ENCODE assay signal across 9 mouse cellular contexts in the genomic region with DNA sequence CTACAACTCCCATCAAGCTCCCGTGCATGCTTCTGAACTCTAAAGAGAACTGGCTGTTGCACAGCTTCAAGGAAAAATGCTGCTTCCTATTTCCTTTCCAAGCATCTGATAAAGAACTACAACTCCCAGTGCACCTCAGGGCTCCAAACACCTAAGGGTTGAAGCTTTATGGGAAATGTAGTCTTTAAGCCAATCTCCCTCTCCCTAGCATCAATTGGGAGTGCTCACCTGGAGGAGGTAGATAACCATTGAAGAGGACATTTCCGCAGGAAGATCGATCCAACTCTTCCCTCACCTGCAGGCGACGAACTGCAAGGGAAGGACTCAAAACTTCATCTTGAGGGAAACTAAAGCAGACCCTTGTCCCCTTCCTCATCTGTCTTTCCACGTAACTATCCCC. TPM values are rescaled to one million over a fixed set of nuclear protein-coding genes. Genes with fewer than 3 reads are reported as not detected.
A peak's percentile ranks its signal among the peaks of the same experiment; 100 is the strongest.
DNase-seq lines count a peak whose midpoint lies in the region; ATAC-seq and TF ChIP-seq lines count a peak whose summit lies in the region.
"Had no signal": no experiment of that assay in that cellular context is flagged by ENCODE, and none has a peak within 500 bp of the region (broad histone marks: within the 10 kb centered on the region; RNA-seq: fewer than 3 reads in every experiment).

No protein-coding gene starts in this region.

- ATAC-seq in lung, embryonic 14.5 days (ENCODE audit: insufficient read depth): no peak
- no peak for ATAC-seq in forebrain, embryonic 12.5 days (ENCODE audit: low FRiP score)
- ATAC-seq in midbrain, embryonic 14.5 days (ENCODE audit: low FRiP score, low TSS enrichment): no peak

- TF ChIP-seq POLR2A in kidney, adult 2 months (IDR thresholded peaks at IDR 0.05; ENCODE audit: low read depth, low read length): no peak

- peaks cover 13% of the 10 kb centered on the region for H3K4me1 ChIP-seq in lung, embryonic 14.5 days (ENCODE audit: insufficient read depth)
- peaks cover 28% of the 10 kb centered on the region for H3K4me1 ChIP-seq in forebrain, embryonic 12.5 days
- H3K4me1 ChIP-seq in kidney, adult 2 months (ENCODE audit: control insufficient read depth, insufficient read depth, low read length): no peaks in the 10 kb centered on the region; the same call in 1 of the 2 replicates
- H3K4me1 ChIP-seq in midbrain, embryonic 14.5 days (ENCODE audit: control insufficient read depth, insufficient read depth, low read length): peaks cover 15% of the 10 kb centered on the region

- H3K9ac ChIP-seq in lung, embryonic 14.5 days: no peak overlapping the region
- 0 out of 2 replicates have a peak overlapping the region, but pooled peaks have one; percentile 69 for H3K9ac ChIP-seq in forebrain, embryonic 12.5 days
- H3K9ac ChIP-seq in midbrain, embryonic 14.5 days (replicated peaks; ENCODE audit: low read length): no peak overlapping the region

- WGBS in lung, embryonic 14.5 days: 30% methylated on average over 6 of the region's 6 CpGs
- 32% methylated on average over 6 of the region's 6 CpGs for WGBS in forebrain, embryonic 12.5 days
- WGBS in kidney, adult 2 months: 28% methylated on average over 6 of the region's 6 CpGs
- WGBS in midbrain, embryonic 14.5 days: 27% methylated on average over 6 of the region's 6 CpGs

- no peaks in the 10 kb centered on the region for H3K9me3 ChIP-seq in lung, embryonic 14.5 days (ENCODE audit: low read depth, low read length)
- H3K9me3 ChIP-seq in forebrain, embryonic 12.5 days: no peaks in the 10 kb centered on the region
- H3K9me3 ChIP-seq in midbrain, embryonic 14.5 days (ENCODE audit: control insufficient read depth, low read length): no peaks in the 10 kb centered on the region

- no peak for TF ChIP-seq CTCF in lung, embryonic 14.5 days (IDR thresholded peaks at IDR 0.05; ENCODE audit: low read depth)
- no peak for TF ChIP-seq CTCF in kidney, adult 2 months (conservative IDR thresholded peaks at IDR 0.05; ENCODE audit: insufficient read depth, insufficient read length, low read depth, low read length)

- no peak overlapping the region for H3K27ac ChIP-seq in lung, embryonic 14.5 days (ENCODE audit: low read depth)
- H3K27ac ChIP-seq in forebrain, embryonic 12.5 days: no peak overlapping the region
- no peak overlapping the region for H3K27ac ChIP-seq in kidney, adult 2 months (ENCODE audit: insufficient read depth, low read depth, low read length)
- no peak overlapping the region for H3K27ac ChIP-seq in midbrain, embryonic 14.5 days (replicated peaks; ENCODE audit: low read depth, low read length)

- peak overlapping the region; percentile 65 for H3K4me2 ChIP-seq in lung, embryonic 14.5 days
- H3K4me2 ChIP-seq in forebrain, embryonic 12.5 days: peak overlapping the region; percentile 65
- H3K4me2 ChIP-seq in midbrain, embryonic 14.5 days (ENCODE audit: low read length): peak overlapping the region; percentile 54

- H3K27me3 ChIP-seq in lung, embryonic 14.5 days (ENCODE audit: insufficient read depth, low read length): no peaks in the 10 kb centered on the region
- peaks cover 30% of the 10 kb centered on the region for H3K27me3 ChIP-seq in forebrain, embryonic 12.5 days
- H3K27me3 ChIP-seq in kidney, adult 2 months (replicated peaks; ENCODE audit: control insufficient read depth, insufficient read depth, low read length): no peaks in the 10 kb centered on the region
- H3K27me3 ChIP-seq in midbrain, embryonic 14.5 days (ENCODE audit: control insufficient read depth, insufficient read depth, low read length): peaks cover 22% of the 10 kb centered on the region

- peak; percentile 67 for DNase-seq in lung, embryonic 14.5 days
- no peak for DNase-seq in lung, postnatal 14 days
- peak; percentile 74 for DNase-seq in kidney, adult 2 months
- DNase-seq in midbrain, embryonic 14.5 days: peak; percentile 78
- no peak for DNase-seq in ovary, postnatal 14 days (ENCODE audit: low spot score)
- DNase-seq in adrenal gland, postnatal 25 days: no peak
- DNase-seq in urinary bladder, postnatal 4 days (ENCODE audit: low spot score in 2 of 2): no peak

- H3K36me3 ChIP-seq in lung, embryonic 14.5 days (ENCODE audit: insufficient read depth): peaks cover 28% of the 10 kb centered on the region
- peaks cover 38% of the 10 kb centered on the region for H3K36me3 ChIP-seq in forebrain, embryonic 12.5 days (replicated peaks)
- no peaks in the 10 kb centered on the region for H3K36me3 ChIP-seq in kidney, adult 2 months (ENCODE audit: control insufficient read depth, insufficient read depth, low read length)
- H3K36me3 ChIP-seq in midbrain, embryonic 14.5 days (ENCODE audit: control insufficient read depth, insufficient read depth, low read length): peaks cover 38% of the 10 kb centered on the region

- H3K4me3 ChIP-seq in lung, embryonic 14.5 days (ENCODE audit: low read depth, low read length): peak overlapping the region; percentile 66
- H3K4me3 ChIP-seq in forebrain, embryonic 12.5 days (replicated peaks): peak overlapping the region; percentile 67
- H3K4me3 ChIP-seq in kidney, adult 2 months (ENCODE audit: insufficient read depth, low read depth, low read length): no peak overlapping the region
- H3K4me3 ChIP-seq in midbrain, embryonic 14.5 days (replicated peaks; ENCODE audit: low read depth, low read length): peak overlapping the region; percentile 69

RNA-seq across cellular contexts. Expression of gene Shkbp1, which starts 1.7 kb away (rescaled TPM):
- 45.1 and 53.5 TPM in 2 replicates for polyA plus RNA-seq in lung, embryonic 14.5 days (2014; fragmentation: Nextera tagmentation; extraction: Ambion mirVana)
- 77.1 and 81.2 TPM in 2 replicates for polyA plus RNA-seq in forebrain, embryonic 12.5 days (2016; fragmentation: Nextera tagmentation; extraction: Ambion mirVana)
- 39.2 and 45.5 TPM in 2 replicates for polyA plus RNA-seq in kidney, adult 2 months (2012; rRNA removed)
- 50.4 and 52.5 TPM in 2 replicates for polyA plus RNA-seq in midbrain, embryonic 14.5 days (2014; fragmentation: Nextera tagmentation; extraction: Ambion mirVana)
- total RNA-seq in adrenal gland, postnatal 25 days (2021): 23.3 and 28.6 TPM in 2 replicates

RNA-seq across cellular contexts. Expression of gene Gm20479, which starts 3.1 kb away (rescaled TPM):
- polyA plus RNA-seq in lung, embryonic 14.5 days (2014; fragmentation: Nextera tagmentation; extraction: Ambion mirVana): 0.73 and 1.6 TPM in 2 replicates
- polyA plus RNA-seq in forebrain, embryonic 12.5 days (2016; fragmentation: Nextera tagmentation; extraction: Ambion mirVana): 1.5 TPM in 1 of 2 replicates, not detected in the other
- 0.39 TPM in 1 of 2 replicates, not detected in the other for polyA plus RNA-seq in kidney, adult 2 months (2012; rRNA removed)
- polyA plus RNA-seq in midbrain, embryonic 14.5 days (2014; fragmentation: Nextera tagmentation; extraction: Ambion mirVana): not detected in 2 replicates
- 0.91 TPM in 1 of 2 replicates, not detected in the other for total RNA-seq in adrenal gland, postnatal 25 days (2021)
- total RNA-seq: left cerebral cortex, postnatal 14 days had no signal

RNA-seq across cellular contexts. Expression of gene Ltbp4, which starts 16.7 kb away (rescaled TPM):
- polyA plus RNA-seq in lung, embryonic 14.5 days (2014; fragmentation: Nextera tagmentation; extraction: Ambion mirVana): 73.5 and 86.0 TPM in 2 replicates
- 12.4 and 16.5 TPM in 2 replicates for polyA plus RNA-seq in forebrain, embryonic 12.5 days (2016; fragmentation: Nextera tagmentation; extraction: Ambion mirVana)
- 76.9 and 84.7 TPM in 2 replicates for polyA plus RNA-seq in kidney, adult 2 months (2012; rRNA removed)
- 6.4 and 7.4 TPM in 2 replicates for polyA plus RNA-seq in midbrain, embryonic 14.5 days (2014; fragmentation: Nextera tagmentation; extraction: Ambion mirVana)
- total RNA-seq in adrenal gland, postnatal 25 days (2021): 62.9 and 66.6 TPM in 2 replicates

Comparison
In these comparisons a context has a peak if more than half of its experiments do, and no peak if none do; other contexts are left out.
1. DNase-seq: peak in lung, embryonic 14.5 days (single experiment), kidney, adult 2 months (single experiment) and midbrain, embryonic 14.5 days (single experiment); none in lung, postnatal 14 days (single experiment), ovary, postnatal 14 days (single experiment), adrenal gland, postnatal 25 days (single experiment) and urinary bladder, postnatal 4 days (0 of 2).
2. Peak in every context shown above with its lines, with median percentiles within 50 percentile points of each other: H3K4me2 ChIP-seq.